Mouse (Mus musculus): ENCODE data around the gene Nelfa.

DNA sequence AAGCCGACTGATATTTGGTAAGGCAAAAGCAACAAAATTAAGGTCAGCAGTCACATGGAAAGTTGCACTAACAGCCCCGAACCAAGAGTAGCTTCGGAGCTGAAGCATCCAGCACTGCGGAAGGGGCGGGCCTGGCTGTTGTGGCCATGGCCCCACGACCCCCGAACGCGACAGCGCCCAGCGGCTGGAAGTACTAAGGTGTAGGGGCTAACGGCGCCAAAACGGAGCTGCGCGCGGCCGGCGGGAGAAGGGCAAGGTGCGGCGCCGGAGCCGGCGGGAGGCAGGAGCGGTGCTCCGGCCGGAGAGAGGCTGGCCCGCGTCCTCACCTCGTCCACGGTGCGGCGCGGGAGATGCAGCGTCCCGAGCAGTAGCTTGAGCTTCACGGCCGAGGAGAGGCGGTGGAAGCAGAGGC, 507 bp downstream of the Nelfa start:
- TF ChIP-seq POLR2A (IDR thresholded peaks at IDR 0.05; ENCODE audit: low read depth, low read length), result no peak
- no peak for TF ChIP-seq CTCF (IDR thresholded peaks at IDR 0.05; ENCODE audit: extremely low read depth, insufficient read length, insufficient replicate concordance, low read depth, low read length)
